Mouse (Mus musculus) urinary bladder, postnatal 36 days (tissue): ENCODE measurements around the gene Zdhhc20.
"Not testable (repeated sequence)": the region's sequence is repeated elsewhere in the genome, so short reads cannot be mapped to it uniquely, and the experiment has no call there.

ENCODE experiments used
- DNase-seq, 2 experiments: peaks; one replicate each; pipeline ENCODE4 v3.0.0; 2022; ENCODE audit warnings: low spot score in 2 of 2, mixed read lengths in 1 of 2

The Zdhhc20 gene

DNA sequence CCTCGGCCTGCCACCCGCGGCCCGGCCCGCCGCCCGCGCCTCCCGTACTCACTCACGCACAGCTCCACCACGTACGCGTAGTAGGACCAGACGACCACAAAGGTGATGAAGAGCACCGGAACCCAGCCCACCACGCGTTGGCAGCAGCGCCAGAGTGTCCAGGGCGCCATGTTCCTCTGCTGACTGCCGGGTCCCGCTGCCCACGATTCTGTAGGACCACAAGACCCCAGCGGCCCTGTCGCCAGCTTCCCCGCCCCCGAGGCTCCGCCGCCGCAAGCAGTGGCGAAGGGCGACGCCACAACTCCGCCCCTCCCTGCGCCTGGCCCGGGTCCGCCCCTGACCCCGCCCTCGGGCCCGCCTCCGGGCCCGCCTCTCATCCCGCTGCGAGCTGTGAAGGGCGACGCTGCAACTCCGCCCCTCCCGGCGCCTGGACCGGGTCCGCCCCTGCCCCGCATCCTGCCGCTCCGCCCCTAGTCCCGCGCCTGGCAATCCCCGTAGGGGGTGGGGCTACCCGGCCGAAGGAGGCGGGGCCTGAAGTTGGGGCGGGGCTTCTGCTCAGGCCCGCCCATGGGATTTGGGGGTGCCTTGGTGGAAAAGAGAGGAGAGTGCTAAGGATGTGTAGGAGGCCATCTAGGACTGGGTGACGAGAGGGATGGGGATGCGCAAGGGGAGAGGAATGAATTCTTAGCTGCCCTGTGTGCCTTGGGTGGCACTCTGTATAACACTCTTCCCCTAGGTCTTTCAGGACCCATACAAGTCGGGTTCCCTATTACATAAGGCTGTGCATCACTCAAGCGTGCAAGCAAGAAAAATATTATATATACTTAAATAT lies at the start of gene Zdhhc20:
TSS of gene Zdhhc20 (minus strand) at position 266 of the 832 bp plus-strand sequence.
- DNase-seq = peak; percentile 93 to 94

DNA sequence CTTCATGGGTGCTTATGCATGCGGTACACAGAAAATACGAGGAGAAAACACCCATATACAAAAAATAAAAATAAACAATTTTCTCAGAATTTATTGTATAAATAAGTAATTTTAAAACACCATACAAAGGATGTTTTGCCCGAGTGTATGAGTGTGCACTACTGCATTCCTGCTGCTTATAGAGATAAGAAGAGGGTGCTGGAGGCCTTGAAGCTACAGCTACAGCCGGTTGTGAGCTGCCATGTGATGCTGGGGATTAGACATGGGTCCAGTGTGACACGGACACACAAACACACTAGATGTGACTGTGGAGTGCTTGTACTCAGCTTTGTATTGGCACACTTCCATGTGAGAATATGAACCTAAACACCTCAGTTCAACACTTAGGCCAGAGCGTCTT lies 47.2 kb upstream of the Zdhhc20 start:
- no peak for DNase-seq

DNA sequence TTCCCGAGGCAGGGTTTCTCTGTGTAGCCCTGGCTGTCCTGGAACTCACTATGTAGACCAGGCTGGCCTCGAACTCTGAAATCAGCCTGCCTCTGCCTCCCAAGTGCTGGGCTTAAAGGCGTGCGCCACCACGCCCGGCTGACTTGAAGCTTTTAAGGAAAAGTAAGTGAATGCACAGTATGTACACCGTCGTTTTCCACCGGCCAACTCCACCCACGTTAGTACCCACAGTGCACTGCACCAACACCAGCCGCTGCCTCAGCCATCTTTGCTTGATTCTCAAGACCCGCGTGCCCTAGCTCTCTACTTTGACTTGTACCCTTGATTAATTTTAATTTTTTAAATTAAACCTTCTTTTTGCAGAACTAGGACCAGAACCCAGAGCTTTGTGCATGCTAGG lies 44.6 kb upstream of the Zdhhc20 start:
- no peak for DNase-seq

DNA sequence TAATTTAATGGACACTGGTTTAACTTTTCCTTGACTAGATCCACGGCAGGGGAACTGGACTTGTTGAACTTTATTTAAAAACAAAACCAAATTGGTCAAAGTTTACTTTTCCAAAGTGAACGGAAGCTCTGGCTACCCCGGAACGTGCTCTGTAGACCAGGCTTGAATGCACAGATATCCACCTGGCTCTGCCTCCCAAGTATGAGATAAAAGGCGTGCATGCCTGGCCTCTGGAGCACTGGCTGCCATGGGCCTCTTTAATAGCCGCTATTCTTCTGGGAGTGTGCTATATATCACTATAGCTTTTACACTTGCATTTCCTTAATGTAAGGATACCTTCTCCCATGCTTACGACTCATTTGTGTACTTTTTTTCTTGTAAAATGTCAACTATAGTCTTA lies 43.5 kb upstream of the Zdhhc20 start:
- no peak for DNase-seq

DNA sequence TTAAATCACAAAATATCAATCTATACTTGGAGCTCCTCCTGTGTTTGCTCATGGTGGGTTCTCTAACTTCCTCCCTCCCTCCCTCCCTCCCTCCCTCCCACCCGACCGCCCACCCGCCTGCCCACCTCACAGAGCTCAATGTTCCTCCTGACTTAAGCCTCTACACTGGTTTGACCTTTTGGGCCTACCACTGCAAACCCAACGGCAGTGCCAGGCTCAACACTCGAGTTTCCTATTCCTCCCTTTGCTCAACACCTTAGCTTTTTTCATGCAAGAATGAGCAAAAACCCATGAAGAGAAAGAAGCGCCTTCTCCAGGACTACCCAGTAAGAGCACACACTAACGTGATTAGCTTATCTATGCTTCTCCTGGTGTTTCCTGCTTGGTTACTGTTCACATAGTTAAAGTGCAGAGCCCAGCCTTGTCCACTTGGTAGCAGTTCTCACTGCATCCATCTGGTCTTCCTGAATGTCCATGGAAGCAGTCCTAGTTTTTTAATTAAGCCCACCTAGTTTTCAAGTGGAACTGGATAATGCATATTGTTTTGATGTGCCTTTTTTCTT lies 42.9 kb upstream of the Zdhhc20 start:
- no peak for DNase-seq

DNA sequence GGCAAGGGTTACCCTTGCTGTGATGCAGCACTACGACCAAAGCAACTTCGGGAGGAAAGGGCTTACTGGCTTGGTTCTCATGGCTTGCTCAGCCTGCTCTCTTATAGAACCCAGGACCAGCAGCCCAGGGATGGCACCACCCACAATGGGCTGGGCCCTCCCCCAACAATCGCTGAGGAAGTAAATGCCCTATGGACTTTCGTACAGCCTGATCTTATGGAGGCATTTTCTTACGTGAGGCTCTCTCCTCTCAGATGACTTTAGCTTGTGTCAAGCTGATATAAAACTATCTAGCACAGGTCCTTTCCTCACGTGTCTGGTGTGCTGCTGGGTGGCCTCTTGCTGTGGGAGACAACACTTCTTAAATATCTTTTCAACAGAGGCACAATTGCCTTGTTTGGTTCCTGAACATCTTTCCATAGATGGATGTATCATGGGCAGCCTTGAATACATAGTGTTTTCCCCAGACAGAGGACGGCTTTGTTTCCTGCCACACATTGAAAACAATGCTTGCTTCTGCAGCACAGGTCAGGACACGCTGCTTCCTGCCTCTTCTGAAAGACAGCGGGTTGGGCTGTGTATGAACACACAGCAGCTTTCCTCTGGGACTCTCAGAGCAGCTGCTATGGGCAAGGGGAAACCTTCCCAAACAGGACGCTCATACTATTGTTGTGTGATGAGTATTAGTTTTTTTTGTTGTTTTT lies 31.5 kb upstream of the Zdhhc20 start:
- peak; percentile 18 to 28 for DNase-seq

DNA sequence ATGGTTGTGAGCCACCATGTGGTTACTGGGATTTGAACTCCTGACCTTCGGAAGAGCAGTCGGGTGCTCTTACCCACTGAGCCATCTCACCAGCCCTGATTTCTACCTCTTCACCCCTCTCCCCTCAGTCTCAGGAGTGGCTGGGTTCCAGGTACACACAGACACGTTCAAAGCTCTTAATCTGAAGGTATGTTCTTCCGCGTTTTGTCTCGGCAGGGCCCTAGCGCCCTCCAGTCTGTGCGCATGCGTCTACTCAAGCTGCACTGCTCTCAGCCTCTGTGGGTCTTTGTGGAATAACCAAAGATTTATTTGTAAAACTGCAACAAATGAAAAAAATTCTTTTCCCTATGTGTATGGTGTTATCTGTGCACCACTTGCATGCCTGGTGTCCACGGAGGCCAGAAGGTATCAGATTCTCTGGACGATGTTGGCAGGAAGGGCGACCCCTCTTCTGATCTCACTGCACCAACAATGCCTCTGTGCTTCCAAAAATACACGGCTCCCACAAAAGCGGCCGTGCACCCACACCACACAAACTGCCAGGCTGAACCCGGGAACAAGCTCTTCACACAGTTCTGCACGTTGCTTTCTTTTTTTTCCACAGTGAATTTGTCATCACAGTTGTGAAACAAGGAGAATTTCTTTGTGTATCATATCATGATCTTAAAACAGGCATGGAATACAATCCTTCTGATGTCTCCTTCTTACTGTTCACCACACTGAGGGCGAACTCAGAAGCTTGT lies 30.7 kb upstream of the Zdhhc20 start:
- no peak for DNase-seq

DNA sequence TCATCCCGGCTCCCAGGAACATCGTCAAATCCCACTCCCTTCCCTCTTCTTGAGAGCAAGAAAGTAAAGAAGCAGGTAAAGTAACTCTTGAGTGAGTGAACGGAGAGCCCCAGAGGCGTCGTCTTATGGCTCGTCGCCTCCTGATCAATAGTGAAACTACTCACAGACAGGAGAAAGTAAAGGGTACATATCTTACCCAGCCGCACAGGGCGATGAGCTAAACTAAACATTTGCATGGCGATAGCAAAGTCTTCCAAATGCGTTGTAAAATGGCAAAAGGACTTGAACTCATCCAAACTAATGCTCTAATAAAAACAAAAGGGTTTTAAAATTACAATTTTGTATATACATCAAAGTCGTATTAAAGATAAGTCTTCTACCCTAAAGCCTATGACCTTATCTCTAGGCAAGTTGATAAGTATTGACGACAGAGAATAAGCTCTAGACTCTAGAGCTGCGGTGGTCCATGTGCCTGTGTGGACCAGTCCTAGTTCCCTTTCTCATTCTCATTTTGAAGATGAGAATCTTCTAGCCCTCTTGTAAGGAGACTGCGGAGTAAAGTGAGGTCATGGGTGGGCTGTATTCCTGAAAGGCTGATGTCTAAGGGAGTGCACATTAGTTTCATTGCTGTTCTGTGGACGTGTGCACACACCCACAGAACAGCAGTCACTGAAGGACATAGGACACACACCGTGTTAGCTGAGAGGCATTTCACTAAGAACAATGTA lies 29.2 kb upstream of the Zdhhc20 start:
- DNase-seq = no peak

DNA sequence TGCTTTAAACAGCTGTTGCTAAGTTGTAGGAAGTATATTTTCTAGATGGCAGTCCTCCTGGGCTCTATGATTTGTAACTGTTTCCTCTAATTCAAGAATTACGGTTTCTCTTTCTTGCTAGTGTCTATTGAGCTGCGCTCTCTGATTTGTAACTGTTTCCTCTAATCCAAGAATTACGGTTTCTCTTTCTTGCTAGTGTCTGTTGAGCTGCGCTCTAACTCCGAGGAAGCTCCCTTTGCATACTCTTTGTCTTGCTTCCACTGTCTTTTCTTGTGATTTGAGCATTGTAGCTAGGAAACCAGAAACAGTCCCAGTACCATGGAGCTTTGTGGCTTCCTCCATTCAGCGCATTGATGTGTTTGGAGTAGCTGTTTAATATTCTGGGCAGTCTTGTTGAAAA lies 25.3 kb upstream of the Zdhhc20 start:
- DNase-seq = no peak

DNA sequence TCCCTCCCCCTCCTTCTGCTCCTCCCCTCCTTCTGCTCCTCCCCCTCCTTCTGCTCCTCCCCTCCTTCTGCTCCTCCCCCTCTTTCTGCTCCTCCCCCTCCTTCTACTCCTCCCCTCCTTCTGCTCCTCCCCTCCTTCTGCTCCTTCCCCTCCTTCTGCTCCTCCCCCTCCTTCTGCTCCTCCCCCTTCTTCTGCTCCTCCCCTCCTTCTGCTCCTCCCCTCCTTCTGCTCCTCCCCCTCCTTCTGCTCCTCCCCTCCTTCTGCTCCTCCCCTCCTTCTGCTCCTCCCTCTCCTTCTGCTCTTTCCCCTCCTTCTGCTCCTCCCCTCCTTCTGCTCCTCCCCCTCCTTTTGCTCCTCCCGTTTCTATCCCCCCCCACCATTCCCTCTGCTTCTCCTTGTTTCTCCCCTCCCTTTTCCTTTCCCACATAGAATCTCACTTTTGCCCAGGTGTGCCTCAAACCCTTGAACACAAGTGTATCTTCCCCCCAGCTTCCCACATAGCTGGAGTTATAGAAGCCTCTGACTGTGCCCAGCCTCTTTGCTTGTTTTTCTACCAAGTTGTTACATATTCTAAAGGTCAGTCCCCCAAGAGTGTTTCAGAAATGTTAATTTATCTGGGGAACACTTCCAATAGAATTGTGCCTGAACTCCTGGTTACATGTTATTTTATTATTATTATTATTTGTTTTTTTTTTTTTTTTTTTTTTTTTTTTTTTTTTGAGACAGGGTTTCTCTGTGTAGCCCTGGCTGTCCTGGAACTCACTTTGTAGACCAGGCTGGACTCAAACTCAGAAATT lies 22.3 kb upstream of the Zdhhc20 start:
- DNase-seq = not testable (repeated sequence)

DNA sequence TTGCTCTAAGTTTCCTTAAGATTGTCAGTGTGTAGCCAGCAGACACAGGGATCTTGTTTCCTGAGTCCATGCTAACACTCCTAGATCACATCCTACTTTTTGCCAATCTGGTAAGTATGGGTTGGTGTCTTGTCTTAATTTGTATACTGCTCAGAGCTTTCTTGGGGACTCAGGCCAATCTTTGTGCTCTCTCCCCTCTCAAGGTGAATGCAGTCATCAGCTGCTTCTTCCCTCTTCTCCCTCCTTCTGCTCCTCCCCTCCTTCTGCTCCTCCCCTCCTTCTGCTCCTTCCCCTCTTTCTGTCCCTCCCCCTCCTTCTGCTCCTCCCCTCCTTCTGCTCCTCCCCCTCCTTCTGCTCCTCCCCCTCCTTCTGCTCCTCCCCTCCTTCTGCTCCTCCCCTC lies 21.7 kb upstream of the Zdhhc20 start:
- not testable (repeated sequence) for DNase-seq

DNA sequence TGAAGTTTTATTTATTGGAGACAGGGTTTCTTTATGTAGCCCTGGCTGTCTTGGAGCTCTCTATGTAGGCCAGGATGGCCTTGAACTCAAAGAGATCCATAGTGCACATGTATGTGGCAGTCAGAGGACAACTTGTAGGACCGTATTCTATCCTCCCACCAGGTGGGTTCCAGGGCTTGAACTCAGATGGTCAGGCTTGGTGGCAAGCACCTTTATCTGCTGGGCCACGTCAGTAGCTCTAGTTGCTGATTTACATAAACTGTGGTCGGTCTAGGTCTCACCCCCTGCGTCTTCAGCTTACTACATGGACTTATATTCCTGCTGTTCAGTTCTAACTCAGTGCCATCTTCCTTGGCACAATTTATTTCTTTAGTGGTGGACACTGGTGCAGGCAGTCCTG lies 21.2 kb upstream of the Zdhhc20 start:
- DNase-seq = no peak

DNA sequence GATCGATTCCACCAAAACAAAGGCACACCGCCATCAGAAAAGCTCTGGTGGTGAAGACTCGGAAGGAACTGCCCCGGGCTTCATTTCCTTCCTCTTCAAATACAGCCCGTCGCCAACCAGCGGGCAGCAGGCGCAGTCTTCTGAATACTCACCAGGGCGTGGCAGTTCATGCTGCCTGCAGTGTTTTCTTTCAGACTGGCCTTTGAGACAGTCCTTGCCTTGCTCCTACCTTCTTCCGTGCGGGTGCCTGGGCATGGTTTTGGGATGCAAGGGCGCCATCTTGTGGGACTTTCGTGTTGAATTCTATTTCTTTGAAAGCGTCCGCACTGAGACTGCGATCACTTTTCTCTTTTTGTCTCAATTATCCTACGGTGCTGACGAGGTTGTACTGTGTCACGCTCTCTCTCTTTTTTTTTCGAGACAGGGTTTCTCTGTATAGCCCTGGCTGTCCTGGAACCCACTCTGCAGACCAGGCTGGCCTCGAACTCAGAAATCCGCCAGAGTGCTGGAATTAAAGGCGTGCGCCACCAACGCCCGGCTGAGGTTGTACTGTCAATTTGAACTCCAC lies 20.5 kb upstream of the Zdhhc20 start:
- DNase-seq = peak; percentile 79 to 89

DNA sequence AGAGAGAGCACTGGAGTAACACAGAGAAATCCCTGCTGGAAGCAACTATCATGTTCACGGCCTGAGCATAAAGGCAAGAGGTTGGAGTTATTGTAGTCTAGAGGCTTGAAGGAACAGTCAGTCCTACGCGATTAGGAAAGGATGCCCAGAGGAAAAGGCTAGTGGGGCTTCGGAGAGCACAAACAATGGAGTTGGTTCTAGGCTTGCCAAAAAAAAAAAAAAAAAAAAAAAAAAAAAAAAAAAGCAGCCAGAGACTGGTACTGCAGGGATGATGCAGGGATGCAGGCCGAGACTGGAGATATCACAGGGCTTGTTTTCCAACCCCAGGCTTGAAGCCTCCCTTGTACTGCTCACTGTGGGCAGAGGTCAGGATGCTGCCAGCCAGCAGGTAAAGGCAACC lies 19.2 kb upstream of the Zdhhc20 start:
- no peak for DNase-seq

DNA sequence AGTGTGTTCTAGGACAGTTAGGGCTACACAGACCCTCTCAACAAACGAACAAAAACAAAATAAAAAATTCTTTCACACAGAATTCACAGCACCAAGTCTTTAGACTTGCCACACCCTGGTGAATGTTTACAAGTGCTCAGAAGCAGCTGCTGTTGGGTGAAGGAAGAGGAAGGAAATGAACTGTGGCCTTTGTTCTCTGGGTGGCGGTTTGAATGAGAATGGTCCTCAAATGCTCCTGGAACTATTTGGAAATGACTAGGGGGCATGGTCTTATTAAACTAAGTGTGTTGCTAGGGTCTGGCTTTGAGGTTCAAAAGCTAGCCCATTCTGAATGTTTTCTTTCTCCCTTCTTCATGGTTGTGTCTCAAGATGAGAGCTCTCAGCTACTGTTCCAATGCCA lies 18.4 kb upstream of the Zdhhc20 start:
- DNase-seq = no peak

DNA sequence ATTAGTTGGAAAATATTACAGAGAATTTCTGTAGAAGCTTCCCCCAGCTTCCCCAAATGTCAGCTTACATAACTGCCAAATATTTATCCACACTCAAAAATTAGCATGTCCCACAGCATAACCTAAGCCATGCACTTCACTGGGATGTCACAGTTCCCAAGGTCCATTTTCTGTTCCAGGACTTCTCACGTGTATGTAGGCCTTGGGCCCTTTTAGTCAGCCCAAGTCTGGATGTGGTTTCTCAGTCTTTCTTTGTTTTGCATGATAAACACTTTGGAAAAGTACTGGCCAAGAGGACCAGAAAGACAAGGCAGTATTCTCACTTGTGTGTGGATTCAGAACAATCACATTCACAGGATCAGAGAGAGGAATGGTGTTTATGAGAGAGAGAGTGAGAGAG lies 11.9 kb upstream of the Zdhhc20 start:
- DNase-seq = no peak

DNA sequence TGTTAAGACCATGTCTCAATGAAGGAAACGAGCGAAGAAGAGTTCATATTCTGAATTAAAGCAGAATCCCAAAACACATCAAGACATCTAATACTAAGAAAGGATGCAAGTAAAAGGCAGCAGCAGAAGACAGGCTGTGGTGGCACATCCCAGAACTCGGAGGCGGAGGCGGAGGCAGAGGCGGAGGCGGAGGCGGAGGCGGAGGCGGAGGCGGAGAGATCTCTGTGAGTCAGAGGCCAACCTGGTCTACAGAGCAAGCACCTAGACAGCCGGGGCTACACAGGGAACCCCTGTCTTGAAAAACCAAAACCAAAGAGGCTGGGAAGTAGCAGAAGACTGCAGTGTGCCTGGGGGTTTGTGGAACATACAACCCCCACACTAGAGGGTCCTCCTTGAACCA lies 6.8 kb upstream of the Zdhhc20 start:
- no peak for DNase-seq

DNA sequence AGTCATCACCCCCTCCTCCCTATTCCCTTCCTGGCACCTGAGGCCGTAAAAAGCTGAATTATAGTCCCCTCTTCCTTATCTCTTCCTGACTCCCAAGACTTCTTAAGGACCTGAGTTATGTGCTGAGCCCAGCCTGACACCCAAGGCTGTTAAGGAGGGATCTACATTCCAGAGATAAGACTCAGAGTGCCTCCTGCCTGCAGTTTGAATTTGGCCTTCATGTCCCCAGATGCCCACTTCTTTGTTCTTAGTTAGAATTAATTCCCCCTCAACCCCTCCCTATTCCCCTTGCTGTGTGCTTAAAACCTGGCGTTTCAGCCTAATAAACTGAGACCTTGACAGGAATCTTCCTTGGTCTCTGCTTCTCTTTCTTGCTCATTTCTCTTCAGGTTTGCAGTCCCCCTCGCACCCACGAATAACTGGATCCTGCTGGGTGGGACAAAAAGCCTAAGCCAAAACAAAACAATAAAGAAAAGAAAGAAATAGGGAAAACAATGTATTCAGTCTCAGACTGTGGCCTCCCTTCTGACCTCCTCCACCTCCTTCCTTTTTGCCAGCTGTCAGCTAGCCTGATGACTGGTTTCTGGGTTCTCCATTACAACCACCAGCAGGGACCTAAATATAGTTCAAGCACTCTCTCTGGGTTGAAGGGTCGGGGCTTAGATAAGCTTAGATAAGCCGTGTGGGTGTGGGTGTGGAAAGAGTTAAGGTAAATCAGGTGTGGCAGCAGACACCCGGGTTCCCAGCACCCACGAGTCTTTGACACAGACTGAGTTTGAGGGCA lies 6.2 kb upstream of the Zdhhc20 start:
- DNase-seq = not testable (repeated sequence)

DNA sequence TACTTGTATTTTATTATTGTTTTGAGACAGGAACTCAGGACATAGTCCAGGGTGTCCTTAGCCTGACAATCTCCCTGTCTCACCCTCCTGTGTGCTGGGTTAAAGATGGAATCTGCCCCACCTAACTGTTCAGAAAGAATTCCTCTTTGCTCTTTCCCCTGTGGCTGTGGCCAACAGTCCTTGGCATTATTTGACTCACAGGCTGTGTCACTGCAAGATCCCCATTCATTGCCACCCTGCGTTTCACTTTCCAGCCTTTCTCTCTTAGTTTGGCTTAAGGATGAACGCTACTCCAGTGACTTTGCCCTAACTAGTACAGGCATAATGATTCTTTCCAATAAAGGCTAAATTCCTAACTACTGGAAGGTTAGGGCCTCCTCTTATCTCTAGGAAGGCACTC lies 4.3 kb upstream of the Zdhhc20 start:
- DNase-seq = no peak

DNA sequence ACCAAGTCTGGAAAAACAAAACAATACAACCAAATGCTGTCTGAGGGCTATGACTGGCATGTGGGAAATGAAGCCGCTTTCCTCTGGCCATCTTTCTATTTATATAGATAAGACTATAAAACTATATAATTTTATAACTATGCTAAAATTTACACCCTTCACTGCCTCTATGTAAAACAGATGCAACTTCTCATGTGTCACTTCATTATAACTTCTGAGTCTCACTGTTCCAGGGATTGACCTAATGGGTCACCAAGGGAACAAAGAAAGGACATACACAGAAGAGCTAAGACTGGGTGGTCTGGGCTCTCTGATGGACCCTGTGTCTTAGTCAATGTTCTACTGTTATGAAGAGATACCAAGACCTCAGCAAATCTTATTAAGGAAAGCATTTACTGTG lies 2.9 kb upstream of the Zdhhc20 start:
- no peak for DNase-seq
